Mouse (Mus musculus): ENCODE data around the gene Atoh8. TPM values are rescaled to one million over a fixed set of nuclear protein-coding genes. Genes with fewer than 3 reads are reported as not detected.

The Atoh8 gene
- polyA plus RNA-seq, 1 experiment from 2014 or later = 13.3 TPM

GRCm38 (mm10) chr6:72246303-72246702 lies 10.9 kb upstream of the Atoh8 start:
- no peaks in the 10 kb centered on the region for H3K36me3 ChIP-seq (ENCODE audit: control insufficient read depth, insufficient read depth, low read length)
- H3K27ac ChIP-seq (ENCODE audit: low read depth, low read length) = no peak overlapping the region
- H3K9me3 ChIP-seq (ENCODE audit: control insufficient read depth, low read length) = no peaks in the 10 kb centered on the region
- no peak overlapping the region for H3K4me2 ChIP-seq (replicated peaks; ENCODE audit: low read depth, low read length)
- H3K27me3 ChIP-seq (ENCODE audit: control insufficient read depth, insufficient read depth, low read length) = no peaks in the 10 kb centered on the region
- H3K9ac ChIP-seq (ENCODE audit: low read depth, low read length) = no peak overlapping the region
- no peak for ATAC-seq (ENCODE audit: low FRiP score, low TSS enrichment)
- H3K4me3 ChIP-seq (ENCODE audit: low read length) = no peak overlapping the region
- WGBS = 83% methylated on average over 6 of the region's 6 CpGs
- peaks cover 34% of the 10 kb centered on the region for H3K4me1 ChIP-seq (ENCODE audit: control insufficient read depth, insufficient read depth, low read length)

- Histone ChIP-seq H3K4me3 (ENCODE audit: low read length) (no peak overlapping the region), H3K36me3 (ENCODE audit: control insufficient read depth, insufficient read depth, low read length) (no peaks in the 10 kb centered on the region), H3K27ac (ENCODE audit: low read depth, low read length) (peak overlapping the region; percentile 53), H3K27me3 (ENCODE audit: control insufficient read depth, insufficient read depth, low read length) (no peaks in the 10 kb centered on the region; the same call in 1 of the 2 replicates), H3K4me1 (ENCODE audit: control insufficient read depth, insufficient read depth, low read length) (peaks cover 35% of the 10 kb centered on the region), H3K9ac (ENCODE audit: low read depth, low read length) (no peak overlapping the region), H3K4me2 (replicated peaks; ENCODE audit: low read depth, low read length) (no peak overlapping the region), H3K9me3 (ENCODE audit: control insufficient read depth, low read length) (no peaks in the 10 kb centered on the region)
- 48% methylated on average over 20 of the region's 20 CpGs for WGBS
- ATAC-seq (ENCODE audit: low FRiP score, low TSS enrichment) = 0 out of 2 replicates have a peak, but pooled peaks have one; percentile 32
These were observed 9.3 kb upstream of the Atoh8 start for GRCm38 (mm10) chr6:72244569-72245285.

GRCm38 (mm10) chr6:72244144-72244549 lies 8.8 kb upstream of the Atoh8 start:
- 24% methylated on average over 9 of the region's 9 CpGs for WGBS
- H3K4me2 ChIP-seq (replicated peaks; ENCODE audit: low read depth, low read length) = no peak overlapping the region
- peaks cover 35% of the 10 kb centered on the region for H3K4me1 ChIP-seq (ENCODE audit: control insufficient read depth, insufficient read depth, low read length)
- ATAC-seq (ENCODE audit: low FRiP score, low TSS enrichment) = 0 out of 2 replicates have a peak, but pooled peaks have one; percentile 11
- H3K9me3 ChIP-seq (ENCODE audit: control insufficient read depth, low read length) = no peaks in the 10 kb centered on the region
- H3K27ac ChIP-seq (ENCODE audit: low read depth, low read length) = peak overlapping the region; percentile 53
- H3K4me3 ChIP-seq (ENCODE audit: low read length) = no peak overlapping the region
- H3K36me3 ChIP-seq (ENCODE audit: control insufficient read depth, insufficient read depth, low read length) = no peaks in the 10 kb centered on the region
- H3K27me3 ChIP-seq (ENCODE audit: control insufficient read depth, insufficient read depth, low read length) = peaks cover under 1% of the 10 kb centered on the region; the same call in 1 of the 2 replicates
- no peak overlapping the region for H3K9ac ChIP-seq (ENCODE audit: low read depth, low read length)

GRCm38 (mm10) chr6:72242532-72243320 lies 7.3 kb upstream of the Atoh8 start:
- peaks cover 26% of the 10 kb centered on the region for H3K4me1 ChIP-seq (ENCODE audit: control insufficient read depth, insufficient read depth, low read length)
- peaks cover 6% of the 10 kb centered on the region; the same call in 1 of the 2 replicates for H3K27me3 ChIP-seq (ENCODE audit: control insufficient read depth, insufficient read depth, low read length)
- no peaks in the 10 kb centered on the region for H3K9me3 ChIP-seq (ENCODE audit: control insufficient read depth, low read length)
- H3K27ac ChIP-seq (ENCODE audit: low read depth, low read length) = no peak overlapping the region
- H3K9ac ChIP-seq (ENCODE audit: low read depth, low read length) = no peak overlapping the region
- ATAC-seq (ENCODE audit: low FRiP score, low TSS enrichment) = no peak
- H3K4me2 ChIP-seq (replicated peaks; ENCODE audit: low read depth, low read length) = no peak overlapping the region
- H3K4me3 ChIP-seq (ENCODE audit: low read length) = no peak overlapping the region
- no peaks in the 10 kb centered on the region for H3K36me3 ChIP-seq (ENCODE audit: control insufficient read depth, insufficient read depth, low read length)
- WGBS = 85% methylated on average over 13 of the region's 13 CpGs

GRCm38 (mm10) chr6:72241843-72242154 lies 6.4 kb upstream of the Atoh8 start:
- peaks cover 26% of the 10 kb centered on the region for H3K4me1 ChIP-seq (ENCODE audit: control insufficient read depth, insufficient read depth, low read length)

GRCm38 (mm10) chr6:72241133-72241842 lies 5.9 kb upstream of the Atoh8 start:
- H3K27me3 ChIP-seq (ENCODE audit: control insufficient read depth, insufficient read depth, low read length) = peaks cover 6% of the 10 kb centered on the region; the same call in 1 of the 2 replicates
- WGBS = 24% methylated on average over 8 of the region's 8 CpGs
- H3K36me3 ChIP-seq (ENCODE audit: control insufficient read depth, insufficient read depth, low read length) = no peaks in the 10 kb centered on the region
- no peak overlapping the region; the same call in 1 of the 2 replicates for H3K27ac ChIP-seq (ENCODE audit: low read depth, low read length)
- no peak overlapping the region for H3K9ac ChIP-seq (ENCODE audit: low read depth, low read length)
- no peak overlapping the region for H3K4me3 ChIP-seq (ENCODE audit: low read length)
- no peak overlapping the region for H3K4me2 ChIP-seq (replicated peaks; ENCODE audit: low read depth, low read length)
- no peaks in the 10 kb centered on the region for H3K9me3 ChIP-seq (ENCODE audit: control insufficient read depth, low read length)
- no peak for ATAC-seq (ENCODE audit: low FRiP score, low TSS enrichment)
- peaks cover 26% of the 10 kb centered on the region for H3K4me1 ChIP-seq (ENCODE audit: control insufficient read depth, insufficient read depth, low read length)

More at GRCm38 (mm10) chr6:72241843-72242154, 6.4 kb upstream of the Atoh8 start:
- Histone ChIP-seq H3K9me3 (ENCODE audit: control insufficient read depth, low read length) (no peaks in the 10 kb centered on the region), H3K27ac (ENCODE audit: low read depth, low read length) (no peak overlapping the region), H3K27me3 (ENCODE audit: control insufficient read depth, insufficient read depth, low read length) (peaks cover 6% of the 10 kb centered on the region; the same call in 1 of the 2 replicates), H3K9ac (ENCODE audit: low read depth, low read length) (no peak overlapping the region), H3K36me3 (ENCODE audit: control insufficient read depth, insufficient read depth, low read length) (no peaks in the 10 kb centered on the region), H3K4me3 (ENCODE audit: low read length) (no peak overlapping the region), H3K4me2 (replicated peaks; ENCODE audit: low read depth, low read length) (no peak overlapping the region)
- WGBS = 35% methylated on average over 8 of the region's 8 CpGs
- no peak for ATAC-seq (ENCODE audit: low FRiP score, low TSS enrichment)

- Histone ChIP-seq H3K27me3 (ENCODE audit: control insufficient read depth, insufficient read depth, low read length) (peaks cover 8% of the 10 kb centered on the region; the same call in 1 of the 2 replicates), H3K36me3 (ENCODE audit: control insufficient read depth, insufficient read depth, low read length) (no peaks in the 10 kb centered on the region), H3K9ac (ENCODE audit: low read depth, low read length) (no peak overlapping the region), H3K9me3 (ENCODE audit: control insufficient read depth, low read length) (no peaks in the 10 kb centered on the region), H3K4me1 (ENCODE audit: control insufficient read depth, insufficient read depth, low read length) (peaks cover 27% of the 10 kb centered on the region), H3K27ac (ENCODE audit: low read depth, low read length) (no peak overlapping the region), H3K4me2 (replicated peaks; ENCODE audit: low read depth, low read length) (no peak overlapping the region), H3K4me3 (ENCODE audit: low read length) (no peak overlapping the region)
- WGBS = 43% methylated on average over 2 of the region's 2 CpGs
- ATAC-seq (ENCODE audit: low FRiP score, low TSS enrichment) = no peak
These were observed 4.7 kb upstream of the Atoh8 start for GRCm38 (mm10) chr6:72240042-72240441.

GRCm38 (mm10) chr6:72237035-72237434 lies 1.7 kb upstream of the Atoh8 start:
- 2% methylated on average over 5 of the region's 5 CpGs for WGBS
- H3K4me2 ChIP-seq (replicated peaks; ENCODE audit: low read depth, low read length) = no peak overlapping the region
- no peak for ATAC-seq (ENCODE audit: low FRiP score, low TSS enrichment)
- H3K4me1 ChIP-seq (ENCODE audit: control insufficient read depth, insufficient read depth, low read length) = peaks cover 23% of the 10 kb centered on the region
- H3K36me3 ChIP-seq (ENCODE audit: control insufficient read depth, insufficient read depth, low read length) = no peaks in the 10 kb centered on the region
- H3K27me3 ChIP-seq (ENCODE audit: control insufficient read depth, insufficient read depth, low read length) = peaks cover 10% of the 10 kb centered on the region; the same call in 1 of the 2 replicates
- no peak overlapping the region for H3K27ac ChIP-seq (ENCODE audit: low read depth, low read length)
- no peak overlapping the region for H3K4me3 ChIP-seq (ENCODE audit: low read length)
- H3K9me3 ChIP-seq (ENCODE audit: control insufficient read depth, low read length) = no peaks in the 10 kb centered on the region
- no peak overlapping the region for H3K9ac ChIP-seq (ENCODE audit: low read depth, low read length)
